Mouse (Mus musculus) brain, embryonic 14.5 days (tissue): Measurements from ENCODE around the gene Gm21973. TPM values are rescaled to one million over a fixed set of nuclear protein-coding genes. Genes with fewer than 3 reads are reported as not detected.
A peak's percentile ranks its signal among the peaks of the same experiment; 100 is the strongest.

Experiments
- DNase-seq: peaks from one replicate; pipeline ENCODE4 v3.0.0-alpha.2; 2011; ENCODE audit warnings: low read depth
- CTCF ChIP-seq: fragments of 200-500 bp; IDR thresholded peaks from 2 replicates; pipeline ENCODE4 v1.5.1; 2012; ENCODE audit warnings: inconsistent platforms, mild to moderate bottlenecking, moderate library complexity, borderline replicate concordance; ENCODE audit not compliant: insufficient read depth, insufficient read length; ENCODE audit errors: extremely low read depth
- POLR2A ChIP-seq: fragments of 200-500 bp; IDR thresholded peaks from 2 replicates; pipeline ENCODE4 v1.6.1; 2012; ENCODE audit warnings: mild to moderate bottlenecking, inconsistent platforms, borderline replicate concordance; ENCODE audit not compliant: poor library complexity, insufficient read depth, insufficient read length, severe bottlenecking; ENCODE audit errors: extremely low read depth
- polyA plus RNA-seq: library from polyadenylated mRNA; depleted of rRNA; stranded (reverse); fragments of >200 nt; gene quantifications from 2 replicates; pipeline ENCODE4 v1.2.3, GENCODE M21; 2012; rRNA removed

The Gm21973 gene
- polyA plus RNA-seq: not detected in 2 replicates

DNA sequence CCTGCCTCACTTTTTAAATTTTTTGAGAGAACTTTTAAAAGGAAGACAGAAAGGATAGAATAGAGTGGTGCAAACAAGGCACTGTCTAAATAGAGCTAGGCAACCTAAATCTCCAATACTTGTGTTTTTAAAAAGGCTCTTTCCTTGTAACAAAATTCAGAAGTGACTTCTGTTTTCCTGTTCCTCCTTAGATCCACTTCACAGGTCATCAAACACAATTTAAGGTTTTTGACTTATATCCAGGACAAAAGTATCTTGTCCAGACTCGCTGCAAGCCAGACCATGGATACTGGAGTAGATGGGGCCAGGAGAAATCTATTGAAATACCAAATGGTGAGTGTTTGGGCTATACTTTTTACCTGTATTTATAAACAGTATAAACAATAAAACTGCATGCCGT, at the start of gene Gm21973:
Gene Gm21973 (plus strand): TSS at position 301 of the 400 bp plus-strand sequence.
- DNase-seq: no peak
- no peak for TF ChIP-seq POLR2A
- no peak for TF ChIP-seq CTCF

DNA sequence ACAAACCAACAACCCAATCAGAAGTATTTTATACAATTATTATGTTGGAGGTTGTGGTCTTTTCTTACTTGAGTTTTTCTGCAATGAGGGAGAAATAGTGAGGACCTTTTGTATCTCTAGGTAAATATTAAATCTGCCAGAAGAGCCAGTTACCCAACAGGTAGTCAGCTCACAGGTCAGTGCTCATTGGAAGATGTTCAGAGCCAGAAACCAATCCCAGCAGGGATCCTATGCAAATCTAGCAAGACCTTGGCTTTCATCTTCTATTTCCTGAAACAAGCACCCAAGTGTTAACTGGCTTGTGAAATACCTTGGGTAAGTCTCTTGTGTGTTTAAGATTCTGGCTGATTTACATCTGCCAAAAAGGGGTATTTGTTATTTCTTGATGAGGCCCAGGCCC, 48.8 kb upstream of the Gm21973 start:
- DNase-seq: no peak
- TF ChIP-seq CTCF (no peak), POLR2A (no peak)

DNA sequence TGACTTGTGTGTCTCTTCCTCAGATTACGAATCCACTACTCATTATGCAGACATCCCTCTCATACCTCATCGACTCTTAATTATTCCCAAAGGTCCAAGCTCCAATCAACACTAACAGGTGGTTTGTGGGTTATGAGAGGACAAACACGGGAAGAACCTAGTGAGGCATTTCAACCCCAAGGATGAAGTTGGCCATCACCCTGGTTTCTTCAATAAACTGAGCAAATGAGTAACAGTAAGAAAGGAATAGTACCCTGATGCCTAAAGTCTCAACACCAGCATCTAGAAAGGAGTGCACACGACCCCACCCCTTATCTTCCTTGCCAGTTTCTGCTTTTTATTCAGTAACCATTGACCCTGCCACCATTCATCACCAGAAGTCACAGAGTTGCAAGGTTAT, 47.7 kb upstream of the Gm21973 start:
- TF ChIP-seq CTCF: no peak
- no peak for DNase-seq

DNA sequence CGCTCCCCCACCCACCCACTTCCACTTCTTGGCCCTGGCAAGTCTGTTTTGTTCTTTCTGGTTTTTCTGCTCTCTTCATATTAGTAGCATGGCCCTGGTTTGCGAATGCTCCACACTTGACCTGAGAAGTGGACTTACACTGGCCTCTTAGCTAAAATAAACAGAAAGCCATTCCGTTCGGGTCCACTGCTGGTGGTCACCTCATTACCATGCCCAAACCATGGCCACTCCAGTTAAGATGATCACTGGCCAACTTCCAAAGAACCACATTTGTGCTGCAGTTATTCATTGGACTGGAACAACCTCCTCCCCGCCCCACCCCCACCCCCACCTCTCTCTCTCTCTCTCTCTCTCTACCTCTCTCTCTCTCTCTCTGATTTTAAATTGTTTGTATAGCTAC, 43.6 kb upstream of the Gm21973 start:
- TF ChIP-seq POLR2A (no peak), CTCF (no peak)
- no peak for DNase-seq

DNA sequence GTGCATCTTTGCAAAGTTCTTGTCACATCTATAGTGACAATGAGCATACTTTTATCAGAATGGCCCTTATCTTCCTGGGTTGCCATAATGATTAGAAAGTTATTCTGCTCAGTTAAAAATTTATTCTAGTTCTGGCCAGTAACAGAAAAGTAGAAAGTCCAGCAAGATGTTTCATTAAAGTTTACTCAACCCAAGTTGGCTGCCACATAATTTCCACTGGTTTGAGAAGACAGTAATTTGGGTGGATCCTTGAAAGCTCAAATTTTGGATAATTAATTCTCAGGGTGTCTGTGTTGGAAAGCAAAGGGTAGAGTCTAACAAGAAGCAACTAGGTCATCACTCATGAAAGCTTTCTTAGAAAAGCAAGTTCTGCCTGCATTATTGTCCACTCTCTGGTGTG, 41.5 kb upstream of the Gm21973 start:
- TF ChIP-seq POLR2A (no peak), CTCF (no peak)
- no peak for DNase-seq

DNA sequence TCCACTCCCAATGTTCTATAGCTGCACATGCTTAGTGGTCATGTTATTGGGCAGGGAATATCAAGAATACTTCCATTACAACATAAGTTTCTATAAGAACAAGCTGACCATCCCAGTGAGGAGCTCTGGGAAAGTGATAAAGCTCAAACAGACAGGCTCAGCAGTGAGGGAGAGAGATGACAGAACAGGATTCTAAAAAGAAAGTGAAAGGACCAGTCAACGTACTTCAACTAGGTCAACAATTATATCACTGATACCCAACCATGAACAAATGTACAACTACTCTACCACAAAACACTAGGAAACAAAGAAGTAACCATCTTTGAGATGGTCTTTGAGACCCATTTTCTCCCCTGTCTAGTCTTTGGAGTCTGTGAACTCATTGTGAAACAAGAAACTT, 28.6 kb upstream of the Gm21973 start:
- TF ChIP-seq POLR2A (no peak), CTCF (no peak)
- DNase-seq: no peak

DNA sequence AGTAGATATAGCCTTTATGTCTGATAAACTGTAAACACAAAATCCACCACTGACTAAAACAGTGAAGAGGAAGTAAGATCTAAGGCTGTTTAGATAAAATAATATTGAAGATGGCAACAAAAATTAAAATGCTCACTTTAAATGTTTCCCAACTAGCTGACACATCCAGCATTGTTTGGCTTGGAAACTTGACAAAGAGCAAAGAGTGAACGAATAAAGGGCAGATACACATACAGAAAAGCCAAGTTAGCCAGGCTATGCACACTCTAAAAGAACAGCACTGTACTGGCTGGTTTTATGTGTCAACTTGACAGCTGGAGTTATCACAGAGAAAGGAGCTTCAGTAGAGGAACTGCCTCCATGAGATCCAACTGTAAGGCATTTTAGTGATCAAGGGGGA, 27.1 kb upstream of the Gm21973 start:
- DNase-seq: no peak
- TF ChIP-seq POLR2A (no peak), CTCF (no peak)

DNA sequence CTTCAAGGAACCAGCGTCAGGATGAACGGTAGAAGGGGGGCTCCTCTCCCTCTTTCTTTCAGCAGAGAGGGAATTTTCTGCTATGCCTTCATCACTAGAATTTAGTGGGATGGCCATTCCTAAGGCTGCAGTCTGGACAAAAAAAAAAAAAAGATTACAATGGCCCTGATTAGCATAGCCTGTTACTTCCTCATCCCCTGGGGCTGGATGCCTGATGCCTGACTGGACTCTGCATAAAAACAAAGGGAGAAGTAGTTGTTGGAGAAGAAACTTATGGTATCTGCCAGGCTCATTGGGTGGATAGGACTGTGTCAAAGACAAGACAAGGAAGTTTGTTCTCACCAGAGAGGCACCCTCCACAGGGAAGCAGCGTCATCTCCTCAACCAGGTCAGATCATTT, 25.7 kb upstream of the Gm21973 start:
- DNase-seq: no peak
- TF ChIP-seq CTCF (no peak), POLR2A (no peak)

DNA sequence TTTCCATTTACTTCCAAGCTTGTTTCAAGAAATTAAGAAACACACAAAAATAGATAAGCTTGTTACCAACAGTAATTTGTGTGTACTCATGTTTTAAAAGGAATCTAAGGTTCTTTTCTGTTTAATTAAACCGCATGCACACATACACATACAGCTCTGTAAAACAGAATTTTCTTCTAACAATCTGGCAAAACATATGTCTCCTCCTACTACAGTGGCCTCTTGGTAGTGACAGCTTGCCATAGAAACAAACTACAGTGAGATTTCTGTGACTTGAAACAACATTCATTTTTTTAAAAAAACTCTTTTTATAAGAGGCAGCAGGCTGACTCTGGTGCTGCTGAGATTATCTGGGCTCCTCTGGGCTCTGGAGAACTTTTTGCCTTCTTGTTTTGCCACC, 18.7 kb upstream of the Gm21973 start:
- no peak for TF ChIP-seq POLR2A
- no peak for TF ChIP-seq CTCF
- peak; percentile 44 for DNase-seq

DNA sequence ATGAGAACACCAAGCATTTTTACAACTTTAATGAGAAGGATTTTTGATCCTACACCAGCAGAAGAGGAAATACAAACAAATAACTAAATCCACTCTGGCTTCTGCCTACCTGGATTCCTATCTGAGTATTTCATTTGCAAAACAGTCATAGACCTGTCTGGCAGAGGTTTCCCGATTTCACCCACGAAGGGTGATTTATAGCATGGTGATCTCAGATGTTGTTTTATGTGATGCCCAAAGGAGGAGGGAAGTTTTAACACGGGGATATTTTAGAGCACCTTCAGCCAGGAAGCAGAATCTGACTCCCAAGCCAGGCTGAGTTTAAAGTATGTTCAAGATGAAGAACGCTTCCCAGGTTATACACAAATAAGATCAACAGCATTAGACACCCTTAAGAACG, 13.4 kb upstream of the Gm21973 start:
- TF ChIP-seq CTCF (no peak), POLR2A (no peak)
- no peak for DNase-seq

DNA sequence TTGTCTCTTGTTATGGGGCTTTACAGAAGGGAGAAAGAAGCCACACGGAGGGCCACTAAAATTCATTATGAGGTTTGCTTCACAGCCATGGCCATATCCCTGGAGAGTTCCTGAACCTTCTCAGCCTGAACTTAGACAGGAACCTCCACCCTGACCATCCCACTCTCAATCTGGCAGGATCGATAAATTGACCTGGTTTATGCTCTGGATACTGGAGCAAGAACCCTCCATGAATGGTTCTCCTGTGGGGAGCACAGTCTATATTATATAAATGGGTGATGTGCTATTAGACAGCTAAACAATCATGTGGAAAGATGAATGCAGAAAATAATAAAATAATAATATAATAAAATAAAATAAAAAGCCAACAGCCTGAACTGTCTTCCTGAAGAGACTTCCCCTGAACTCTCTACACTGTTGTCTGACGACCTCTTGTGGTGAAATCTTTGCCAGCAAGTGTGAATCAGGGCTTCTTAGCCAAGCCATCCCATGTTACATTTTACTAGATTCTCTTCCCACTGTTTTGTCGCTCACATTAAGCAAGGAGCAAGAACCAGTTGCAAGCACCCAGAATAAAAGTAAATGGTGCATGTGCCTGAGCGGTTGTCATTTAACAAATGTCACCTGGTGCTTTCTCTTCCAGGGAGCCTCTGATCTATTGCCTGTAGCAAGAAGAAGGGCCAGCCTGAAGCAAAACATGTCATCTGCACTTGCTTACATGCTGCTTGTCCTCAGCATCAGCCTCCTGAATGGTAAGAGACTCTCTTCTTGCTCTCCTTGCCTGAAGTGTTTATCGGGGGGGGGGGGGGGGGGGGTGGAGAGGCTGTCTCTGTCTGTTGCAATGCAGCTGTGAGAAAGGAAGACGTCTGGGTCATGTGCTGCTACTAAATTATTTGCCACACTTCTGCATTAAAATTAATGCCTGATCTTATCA, 11.4 kb upstream of the Gm21973 start:
- TF ChIP-seq CTCF: peak; percentile 71; the same call in 1 of the 2 replicates
- TF ChIP-seq POLR2A: no peak
- peak; percentile 78 for DNase-seq

DNA sequence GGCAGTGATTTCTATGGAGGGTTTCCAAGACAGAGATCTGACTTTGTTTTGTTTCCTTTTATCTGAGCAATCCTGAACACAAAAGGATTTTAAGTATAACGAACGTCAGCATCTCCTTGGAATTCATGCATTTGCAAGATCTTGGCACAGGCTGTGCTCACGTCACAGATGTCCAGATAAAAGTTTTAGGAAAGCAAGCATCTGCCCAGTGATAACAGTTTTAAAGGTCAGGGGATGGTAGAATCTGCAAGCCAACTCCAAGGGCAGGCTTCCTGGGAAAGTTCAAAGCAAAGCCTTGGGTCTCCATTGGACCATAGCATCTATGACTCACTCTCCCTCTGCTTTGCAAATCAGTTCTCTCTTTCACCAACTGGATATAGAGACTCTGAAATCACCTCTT, 5.4 kb downstream of the Gm21973 start:
- TF ChIP-seq CTCF: no peak
- TF ChIP-seq POLR2A: no peak
- DNase-seq: no peak
